Mouse (Mus musculus) layer of hippocampus, postnatal 25 days (tissue): Measurements from ENCODE around the gene Acad11. TPM values are rescaled to one million over a fixed set of nuclear protein-coding genes. Genes with fewer than 3 reads are reported as not detected.

ENCODE experiments used
- DNase-seq, 2 experiments: peaks; one replicate each; pipeline ENCODE4 v3.0.0; 2022; ENCODE audit warnings: mixed read lengths in 2 of 2, low spot score in 1 of 2; ENCODE audit errors: extremely low spot score in 1 of 2
- total RNA-seq, 2 experiments: library from RNA; stranded (reverse); gene quantifications; 2 replicates each; pipeline ENCODE4 v1.2.3; 2021

Gene Acad11
- total RNA-seq, 2 experiments from 2014 or later, result 22.1 to 24.3 TPM

DNA sequence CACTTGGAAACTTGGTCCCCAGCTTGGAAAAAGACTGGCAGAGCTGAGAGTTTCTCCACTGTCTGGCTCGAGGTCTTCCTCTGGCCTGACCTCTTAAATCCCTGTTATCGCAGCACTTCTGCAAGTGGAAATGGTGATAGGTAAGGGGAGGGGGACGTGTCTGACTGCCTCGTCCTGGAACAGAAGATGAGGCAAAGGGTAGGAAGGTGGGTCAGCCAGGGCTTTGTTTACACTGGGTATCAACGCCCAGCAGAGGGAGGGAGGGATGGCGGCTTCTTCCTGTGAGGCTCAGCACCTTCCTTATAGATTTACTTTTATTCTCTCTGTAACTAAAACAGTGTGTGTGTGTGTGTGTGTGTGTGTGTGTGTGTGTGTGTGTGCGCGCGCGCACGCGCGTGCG is 79.6 kb downstream of the Acad11 start:
- no peak for DNase-seq

DNA sequence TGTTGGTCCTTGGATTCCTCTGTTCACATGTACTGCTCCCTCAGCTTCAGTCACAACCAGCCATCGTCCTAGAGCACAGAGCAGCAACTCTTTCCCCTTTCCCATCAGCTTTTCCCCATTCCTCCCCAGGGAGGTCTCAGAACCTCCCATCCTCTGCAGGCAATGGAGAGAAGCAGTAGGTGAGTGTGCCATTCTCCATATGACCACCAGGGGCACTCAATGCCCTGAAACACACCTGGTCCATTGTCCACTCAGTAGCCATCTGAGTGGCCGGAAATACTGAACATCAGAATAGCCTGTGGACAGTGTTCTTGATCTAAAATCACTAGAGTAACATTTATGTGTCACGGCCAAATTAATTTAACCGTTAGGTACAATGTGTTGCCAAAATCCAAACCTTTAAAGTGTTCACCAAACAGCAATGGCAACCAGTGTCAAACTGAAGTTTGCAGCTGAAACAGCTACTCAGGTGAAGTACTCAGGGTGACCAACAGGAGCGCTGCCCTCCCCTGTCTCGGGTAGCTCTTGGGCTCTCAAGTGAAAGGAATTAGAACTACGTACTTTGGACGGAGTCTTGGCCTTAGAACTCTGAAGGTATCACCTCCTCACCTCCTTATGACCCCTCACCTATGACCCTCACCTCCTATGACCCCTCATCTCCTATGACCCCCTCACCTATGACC is 81.3 kb downstream of the Acad11 start:
- DNase-seq, result no peak

GRCm38 (mm10) chr9:104146683-104147082 is 83.5 kb downstream of the Acad11 start:
- no peak for DNase-seq

GRCm38 (mm10) chr9:104148969-104149368 is 85.8 kb downstream of the Acad11 start:
- no peak for DNase-seq

DNA sequence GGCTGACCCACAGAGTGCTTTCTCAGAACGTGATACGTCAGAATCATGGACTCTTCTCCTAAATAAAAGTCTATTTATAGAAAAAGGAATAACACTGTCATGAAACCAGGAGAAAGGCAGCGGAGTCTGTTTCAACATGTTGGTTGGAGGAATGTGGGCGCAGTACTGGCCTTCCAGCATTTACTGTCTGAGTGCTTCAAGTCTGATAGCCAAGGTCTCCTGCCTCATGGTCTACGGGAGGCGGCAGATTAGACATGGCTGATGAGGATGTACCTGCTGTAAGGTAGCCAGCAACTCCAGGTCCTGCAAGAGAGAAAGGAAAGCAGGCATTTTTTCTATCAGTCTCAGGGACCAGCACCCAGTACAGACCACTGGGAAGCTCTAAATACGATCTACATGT is 88.9 kb downstream of the Acad11 start:
- no peak for DNase-seq

- DNase-seq, result no peak
Observed at GRCm38 (mm10) chr9:104155100-104155715, 92.0 kb downstream of the Acad11 start.

- DNase-seq, result no peak
Observed at GRCm38 (mm10) chr9:104156506-104156905, 93.3 kb downstream of the Acad11 start.

- DNase-seq, result no peak
Observed at GRCm38 (mm10) chr9:104157291-104157690, 94.1 kb downstream of the Acad11 start.

- DNase-seq, result no peak
Observed at GRCm38 (mm10) chr9:104161117-104161516, 97.9 kb downstream of the Acad11 start.

DNA sequence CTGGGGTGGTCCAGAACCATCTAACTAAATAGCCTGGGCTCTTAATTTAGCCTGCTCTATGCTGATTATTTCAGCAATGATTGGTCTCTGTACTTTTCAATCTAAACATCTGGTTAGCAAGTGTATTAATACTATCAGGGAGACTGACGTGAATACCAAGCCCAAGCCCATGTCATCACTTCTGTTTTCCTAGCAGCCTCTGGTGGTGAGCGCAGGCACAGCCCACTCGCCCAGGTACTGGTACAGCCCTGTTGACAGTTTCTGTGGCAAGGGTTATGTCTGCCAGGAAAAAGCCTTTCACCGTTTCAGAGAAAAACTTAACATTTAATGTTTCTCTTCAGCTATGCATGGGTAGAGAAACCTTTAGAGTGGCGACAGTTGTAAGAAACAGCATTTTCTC is 101.0 kb downstream of the Acad11 start:
- DNase-seq, result no peak

DNA sequence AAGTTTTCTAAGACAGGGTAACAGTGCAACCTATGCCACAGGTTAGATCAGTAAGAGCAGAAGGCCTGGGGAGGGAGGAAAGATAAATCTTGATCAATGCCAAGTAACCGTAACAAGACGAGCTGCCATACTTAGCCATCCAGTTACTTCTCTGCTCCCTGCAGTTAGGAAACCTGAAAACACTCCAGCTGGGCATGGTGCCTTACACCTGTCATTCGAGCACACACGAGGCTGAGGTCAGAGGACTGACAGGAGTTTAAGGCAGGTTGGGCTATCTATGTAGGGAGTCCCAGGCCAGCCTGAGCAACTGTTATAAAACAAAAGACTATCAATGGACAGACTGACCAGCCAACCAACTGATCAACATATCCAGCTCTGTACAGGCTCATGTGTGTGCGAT is 102.7 kb downstream of the Acad11 start:
- DNase-seq, result no peak

- DNase-seq, result no peak
Observed at GRCm38 (mm10) chr9:104169986-104170385, 106.8 kb downstream of the Acad11 start.

- DNase-seq, result no peak
Observed at GRCm38 (mm10) chr9:104171651-104172050, 108.5 kb downstream of the Acad11 start.

DNA sequence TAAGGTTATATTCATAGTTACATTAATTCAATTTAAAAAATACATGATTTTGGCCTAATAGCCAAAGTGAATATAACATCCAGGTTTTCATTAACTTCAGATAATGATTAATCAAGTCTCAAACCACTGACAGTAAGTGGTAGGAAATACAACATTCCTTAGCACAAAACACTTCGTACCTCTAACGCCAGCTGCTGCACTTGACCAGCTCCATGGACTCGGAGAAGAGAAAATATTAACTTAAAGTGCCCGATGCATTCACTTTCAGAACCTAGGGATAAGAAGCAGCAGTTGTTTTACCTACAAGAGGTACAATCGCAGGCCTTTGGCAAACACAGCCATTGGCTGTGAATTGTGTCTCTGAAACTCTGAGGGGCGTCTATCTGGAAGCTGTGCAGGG is 109.2 kb downstream of the Acad11 start:
- DNase-seq, result no peak

Other genes starting within 250 kb of the Acad11 start
- gene Nphp3, start 60.8 kb upstream of the Acad11 start, total RNA-seq, result 1 to 10 TPM; 5.5 to 8.9 TPM
- not detected for gene Gm28305, start 22.7 kb upstream of the Acad11 start, total RNA-seq
- gene Uba5, start 243 bp upstream of the Acad11 start, total RNA-seq, result 10 to 100 TPM; 41.1 to 41.3 TPM
- gene Ackr4, start 63.6 kb downstream of the Acad11 start, total RNA-seq, result under 1 TPM in 1 of 2 experiments, not detected in 1; 0.25 TPM
- gene Dnajc13, start 199.6 kb downstream of the Acad11 start, total RNA-seq, result 10 to 100 TPM; 55.5 to 69.7 TPM